Mouse (Mus musculus): ENCODE data around the gene Krt19.

- TF ChIP-seq POLR2A (IDR thresholded peaks at IDR 0.05; ENCODE audit: low read depth, low read length) (peak; percentile 22; the same call in 1 of the 2 replicates), CTCF (IDR thresholded peaks at IDR 0.05; ENCODE audit: extremely low read depth, insufficient read length, insufficient replicate concordance, low read depth, low read length) (peak; percentile 17; the same call in 1 of the 2 replicates)
Observed at GRCm38 (mm10) chr11:100168071-100168470, 19.6 kb upstream of the Krt19 start.
